Mouse (Mus musculus): Measurements from ENCODE around the gene Gm9833. TPM values are rescaled to one million over a fixed set of nuclear protein-coding genes. Genes with fewer than 3 reads are reported as not detected.

The Gm9833 gene
- total and polyA plus RNA-seq, 3 experiments: not detected

DNA sequence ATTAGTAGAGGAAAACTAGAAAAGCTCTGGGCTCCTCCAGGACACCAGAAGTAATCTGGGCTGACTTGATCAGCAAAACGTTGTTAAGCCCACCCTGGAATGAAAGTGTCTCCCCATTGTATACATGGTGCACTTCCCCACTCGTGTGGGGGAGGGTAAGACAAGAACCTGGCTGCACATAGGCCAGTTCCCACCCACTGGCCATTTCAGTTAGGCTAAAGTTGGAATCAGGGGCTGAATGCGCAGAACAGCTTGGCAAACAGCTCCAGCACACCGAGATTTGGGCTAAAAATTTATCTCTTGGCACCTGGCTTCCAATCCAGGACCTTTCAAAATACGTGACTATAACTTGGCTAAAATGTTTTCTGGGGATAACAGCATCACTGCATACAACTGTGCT is 6.6 kb upstream of the Gm9833 start:
- DNase-seq (ENCODE audit: extremely low read depth): no peak
- Histone ChIP-seq H3K9me3 (replicated peaks; ENCODE audit: low read length) (no peaks in the 10 kb centered on the region), H3K9ac (ENCODE audit: insufficient read depth, low read depth) (no peak overlapping the region), H3K4me1 (ENCODE audit: control insufficient read depth in 1 of 2, insufficient read depth in 2 of 2) (peaks cover 6 to 18% of the 10 kb centered on the region in 2 experiments), H3K4me3 (replicated peaks in 1 of 3; ENCODE audit: low read depth in 2 of 3, low read length in 2 of 3, poor library complexity in 1 of 3) (no peak overlapping the region), H3K4me2 (ENCODE audit: insufficient read depth, low read depth, poor library complexity, severe bottlenecking) (no peak overlapping the region), H3K79me2 (replicated peaks; ENCODE audit: control insufficient read depth, extremely low read depth, insufficient read depth, poor library complexity, severe bottlenecking) (no peaks in the 10 kb centered on the region), H3K27me3 (replicated peaks) (no peaks in the 10 kb centered on the region), H3K36me3 (replicated peaks in 1 of 2; ENCODE audit: control insufficient read depth in 1 of 2, insufficient read depth in 1 of 2, low read length in 1 of 2) (no peaks in the 10 kb centered on the region), H3K27ac (ENCODE audit: insufficient read depth, low read depth) (no peak overlapping the region)
- in situ Hi-C loops (cut with MboI; ENCODE audit: low pct_ligation_motif_present, low pct_unique_long_range_greater_than_20kb, low sequenced_read_pairs) (no loop called here), dilution Hi-C loops (cut with MboI; ENCODE audit: extremely low pct_ligation_motif_present, extremely low pct_unique_long_range_greater_than_20kb, low sequenced_read_pairs) (no loop called here)
- TF ChIP-seq EP300 (IDR thresholded peaks at IDR 0.05; ENCODE audit: low read length) (no peak), MYC (IDR thresholded peaks at IDR 0.05; ENCODE audit: low read depth, low read length) (no peak), IRF4 (IDR thresholded peaks at IDR 0.05; ENCODE audit: low read depth, low read length) (no peak), USF2 (conservative IDR thresholded peaks at IDR 0.05; ENCODE audit: low read depth, low read length) (no peak)

DNA sequence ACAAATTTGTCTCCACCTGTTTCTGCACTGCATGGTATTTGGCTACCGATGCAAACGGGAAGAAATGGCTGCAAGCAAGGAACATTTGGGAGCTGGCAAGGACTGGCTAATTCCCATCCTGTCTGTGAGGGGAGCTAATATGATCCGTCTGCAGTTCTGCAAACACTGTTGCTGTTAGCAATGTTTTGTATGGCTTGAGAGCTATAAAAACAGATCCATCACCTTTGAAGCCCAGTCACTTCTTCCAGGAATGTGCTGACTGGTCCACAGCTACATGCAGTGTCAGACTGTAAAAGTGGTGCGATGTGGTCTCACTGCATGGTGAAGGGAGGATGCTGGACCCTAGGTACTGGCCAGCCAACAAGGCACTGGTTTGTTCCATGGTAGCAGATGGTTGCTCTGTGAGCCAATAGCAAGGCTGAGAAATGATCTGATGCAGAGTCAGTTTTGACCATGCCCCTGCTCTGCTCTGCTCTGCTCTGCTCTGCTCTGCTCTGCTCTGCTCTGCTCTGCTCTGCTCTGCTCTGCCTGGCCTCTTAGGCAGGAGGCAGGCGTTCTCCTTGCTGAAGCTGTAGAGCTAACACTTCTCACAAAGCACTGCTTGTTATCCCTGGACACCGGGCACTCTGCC is 5.9 kb upstream of the Gm9833 start:
- Histone ChIP-seq H3K9me3 (replicated peaks; ENCODE audit: low read length) (no peaks in the 10 kb centered on the region), H3K36me3 (replicated peaks in 1 of 2; ENCODE audit: control insufficient read depth in 1 of 2, insufficient read depth in 1 of 2, low read length in 1 of 2) (no peaks in the 10 kb centered on the region), H3K4me2 (ENCODE audit: insufficient read depth, low read depth, poor library complexity, severe bottlenecking) (no peak overlapping the region), H3K27me3 (replicated peaks) (no peaks in the 10 kb centered on the region), H3K4me1 (ENCODE audit: control insufficient read depth in 1 of 2, insufficient read depth in 2 of 2) (peaks cover 10 to 18% of the 10 kb centered on the region in 2 experiments), H3K27ac (ENCODE audit: insufficient read depth, low read depth) (no peak overlapping the region), H3K4me3 (replicated peaks in 1 of 3; ENCODE audit: low read depth in 2 of 3, low read length in 2 of 3, poor library complexity in 1 of 3) (no peak overlapping the region), H3K79me2 (replicated peaks; ENCODE audit: control insufficient read depth, extremely low read depth, insufficient read depth, poor library complexity, severe bottlenecking) (no peaks in the 10 kb centered on the region), H3K9ac (ENCODE audit: insufficient read depth, low read depth) (no peak overlapping the region)
- no peak for DNase-seq (ENCODE audit: extremely low read depth)
- dilution Hi-C loops (cut with MboI; ENCODE audit: extremely low pct_ligation_motif_present, extremely low pct_unique_long_range_greater_than_20kb, low sequenced_read_pairs): no loop called here
- no peak for TF ChIP-seq TBP (conservative IDR thresholded peaks at IDR 0.05; ENCODE audit: low read depth, low read length)
- TF ChIP-seq CTCF (conservative IDR thresholded peaks at IDR 0.05 in 1 of 2, IDR thresholded peaks at IDR 0.05 in 1 of 2; ENCODE audit: low read depth in 2 of 2, low read length in 2 of 2): no peak
- no peak for TF ChIP-seq IRF4 (IDR thresholded peaks at IDR 0.05; ENCODE audit: low read depth, low read length)
- TF ChIP-seq NELFE (IDR thresholded peaks at IDR 0.05; ENCODE audit: low read depth, low read length): no peak
- in situ Hi-C loops (cut with MboI; ENCODE audit: low pct_ligation_motif_present, low pct_unique_long_range_greater_than_20kb, low sequenced_read_pairs): no loop called here

DNA sequence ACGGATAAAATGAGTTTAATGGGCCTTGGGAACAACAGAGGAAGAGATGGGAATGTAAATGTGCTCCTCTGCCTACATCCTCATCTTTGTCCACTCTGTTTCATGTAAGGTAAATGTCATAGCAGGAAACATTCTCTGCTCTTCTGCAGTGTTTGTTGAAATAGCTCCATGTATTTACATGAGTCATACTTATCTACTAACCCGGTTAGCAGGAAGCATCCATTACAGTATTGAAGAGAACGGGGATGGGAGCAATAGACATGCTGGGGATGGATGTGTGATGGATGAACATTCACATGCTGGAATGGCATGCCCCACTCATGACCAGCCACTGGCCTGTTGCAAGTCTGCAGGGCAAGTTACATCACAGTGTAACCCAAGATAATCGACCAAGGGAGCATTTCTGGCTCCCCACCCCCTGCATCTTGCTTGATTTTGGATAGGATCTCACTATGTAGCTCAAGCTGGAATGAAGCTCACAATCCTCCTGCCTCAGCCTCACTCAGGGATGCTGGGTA is 5.3 kb upstream of the Gm9833 start:
- H3K9ac ChIP-seq (ENCODE audit: insufficient read depth, low read depth): no peak overlapping the region
- peaks cover 9 to 17% of the 10 kb centered on the region in 2 experiments for H3K4me1 ChIP-seq (ENCODE audit: control insufficient read depth in 1 of 2, insufficient read depth in 2 of 2)
- no peaks in the 10 kb centered on the region for H3K79me2 ChIP-seq (replicated peaks; ENCODE audit: control insufficient read depth, extremely low read depth, insufficient read depth, poor library complexity, severe bottlenecking)
- H3K27ac ChIP-seq (ENCODE audit: insufficient read depth, low read depth): no peak overlapping the region
- in situ Hi-C loops (cut with MboI; ENCODE audit: low pct_ligation_motif_present, low pct_unique_long_range_greater_than_20kb, low sequenced_read_pairs): no loop called here
- H3K4me3 ChIP-seq (replicated peaks in 1 of 3; ENCODE audit: low read depth in 2 of 3, low read length in 2 of 3, poor library complexity in 1 of 3): no peak overlapping the region
- dilution Hi-C loops (cut with MboI; ENCODE audit: extremely low pct_ligation_motif_present, extremely low pct_unique_long_range_greater_than_20kb, low sequenced_read_pairs): no loop called here
- DNase-seq (ENCODE audit: extremely low read depth): no peak
- H3K4me2 ChIP-seq (ENCODE audit: insufficient read depth, low read depth, poor library complexity, severe bottlenecking): no peak overlapping the region
- no peaks in the 10 kb centered on the region for H3K36me3 ChIP-seq (replicated peaks in 1 of 2; ENCODE audit: control insufficient read depth in 1 of 2, insufficient read depth in 1 of 2, low read length in 1 of 2)
- H3K9me3 ChIP-seq (replicated peaks; ENCODE audit: low read length): no peaks in the 10 kb centered on the region
- TF ChIP-seq UBTF (IDR thresholded peaks at IDR 0.05; ENCODE audit: low read depth, low read length) (no peak), MAZ (IDR thresholded peaks at IDR 0.05; ENCODE audit: low read depth, low read length) (no peak), CHD1 (IDR thresholded peaks at IDR 0.05; ENCODE audit: low read depth, low read length) (no peak), ELF1 (IDR thresholded peaks at IDR 0.05; ENCODE audit: low read depth, low read length) (no peak)
- no peaks in the 10 kb centered on the region for H3K27me3 ChIP-seq (replicated peaks)

Measured in CH12.LX (cell line).